Mouse (Mus musculus) lung, embryonic 14.5 days (tissue): Measurements from ENCODE around the gene Zfp952. TPM values are rescaled to one million over a fixed set of nuclear protein-coding genes. Genes with fewer than 3 reads are reported as not detected.

Source experiments
- ATAC-seq: fragments of 200-750 bp; cut with Nextera tagmentation; 2 replicates; pipeline ENCODE4 v1.8.0; 2017; ENCODE audit warnings: mild to moderate bottlenecking, moderate TSS enrichment, moderate library complexity; ENCODE audit not compliant: insufficient read depth
- DNase-seq: peaks from one replicate; pipeline ENCODE4 v3.0.0-alpha.2; 2015
- H3K27ac ChIP-seq: fragments of 300-500 bp; sonication (generic); 2 replicates; pipeline ENCODE4 v1.5.1; 2014; ENCODE audit warnings: low read depth, mild to moderate bottlenecking, moderate library complexity
- H3K27me3 ChIP-seq: fragments of 300-500 bp; sonication (generic); 2 replicates; pipeline ENCODE4 v1.6.1; 2014; ENCODE audit warnings: low read length, control low read depth; ENCODE audit not compliant: insufficient read depth
- H3K36me3 ChIP-seq: fragments of 300-500 bp; sonication (generic); 2 replicates; pipeline ENCODE4 v1.6.1; 2014; ENCODE audit warnings: control low read depth; ENCODE audit not compliant: insufficient read depth
- H3K4me1 ChIP-seq: fragments of 300-500 bp; sonication (generic); 2 replicates; pipeline ENCODE4 v1.6.1; 2014; ENCODE audit warnings: antibody characterized with exemption, control low read depth; ENCODE audit not compliant: insufficient read depth
- H3K4me2 ChIP-seq: fragments of 300-500 bp; sonication (generic); 2 replicates; pipeline ENCODE4 v1.6.1; 2014; ENCODE audit warnings: mild to moderate bottlenecking
- H3K4me3 ChIP-seq: fragments of 300-500 bp; sonication (generic); 2 replicates; pipeline ENCODE4 v1.5.1; 2014; ENCODE audit warnings: low read depth, low read length
- H3K9ac ChIP-seq: fragments of 300-500 bp; sonication (generic); 2 replicates; pipeline ENCODE4 v1.6.1; 2014
- H3K9me3 ChIP-seq: fragments of 300-500 bp; sonication (generic); 2 replicates; pipeline ENCODE4 v1.6.1; 2016; ENCODE audit warnings: low read depth, low read length, control low read depth
- CTCF ChIP-seq: IDR thresholded peaks from 2 replicates; pipeline ENCODE4 v1.5.1; 2016; ENCODE audit warnings: antibody characterized with exemption, low read depth
- WGBS: fragments of 180-500 bp; shearing (Covaris S2); extraction: QIAGEN DNeasy Blood & Tissue Kit; methylation state at CpG from one replicate; pipeline ENCODE4 v1.1.7; 2014; 5-methylcytosine and 5-hydroxymethylcytosine counted together
- polyA plus RNA-seq: library from polyadenylated mRNA; unstranded; fragments of >200 nt; fragmentation: Nextera tagmentation; extraction: Ambion mirVana; gene quantifications from 2 replicates; pipeline ENCODE4 v1.2.1, GENCODE M21; 2014

The Zfp952 gene
- polyA plus RNA-seq, 1 experiment from 2014 or later, result 14.5 TPM

- H3K9me3 ChIP-seq, result no peaks in the 10 kb centered on the region
- H3K4me1 ChIP-seq, result 0 out of 2 replicates have a peak, but pooled peaks cover 4% of the 10 kb centered on the region
- H3K36me3 ChIP-seq, result no peaks in the 10 kb centered on the region
- H3K4me3 ChIP-seq, result no peak overlapping the region
- no peak overlapping the region for H3K27ac ChIP-seq
- WGBS, result 77% methylated on average over 11 of the region's 11 CpGs
- TF ChIP-seq CTCF, result no peak
- H3K27me3 ChIP-seq, result no peaks in the 10 kb centered on the region
- ATAC-seq (no peak), DNase-seq (no peak)
- H3K4me2 ChIP-seq, result no peak overlapping the region
- no peak overlapping the region for H3K9ac ChIP-seq
Measured at GRCm38 (mm10) chr17:32951006-32951405, 41.9 kb upstream of the Zfp952 start.

- Histone ChIP-seq H3K4me3 (no peak overlapping the region), H3K27ac (no peak overlapping the region), H3K36me3 (no peaks in the 10 kb centered on the region), H3K4me2 (no peak overlapping the region), H3K4me1 (0 out of 2 replicates have a peak, but pooled peaks cover 4% of the 10 kb centered on the region), H3K27me3 (no peaks in the 10 kb centered on the region), H3K9ac (no peak overlapping the region), H3K9me3 (no peaks in the 10 kb centered on the region)
- WGBS, result 38% methylated on average over 16 of the region's 16 CpGs
- no peak for ATAC-seq
- DNase-seq, result peak; percentile 87
- peak; percentile 80 for TF ChIP-seq CTCF
Measured at GRCm38 (mm10) chr17:32951441-32951840, 41.5 kb upstream of the Zfp952 start.

- DNase-seq (no peak), ATAC-seq (peak; percentile 59)
- Histone ChIP-seq H3K4me3 (peak overlapping the region; percentile 80), H3K4me2 (peak overlapping the region; percentile 84), H3K27me3 (no peaks in the 10 kb centered on the region), H3K36me3 (no peaks in the 10 kb centered on the region), H3K27ac (peak overlapping the region; percentile 93), H3K4me1 (peaks cover 15% of the 10 kb centered on the region), H3K9me3 (no peaks in the 10 kb centered on the region), H3K9ac (peak overlapping the region; percentile 76)
- TF ChIP-seq CTCF, result no peak
- WGBS, result under 1% methylated on average over 14 of the region's 14 CpGs
Measured at GRCm38 (mm10) chr17:32965253-32965622, 27.7 kb upstream of the Zfp952 start.

- H3K4me2 ChIP-seq, result peak within 1 kb of the TSS; percentile 84
- H3K27ac ChIP-seq, result peak within 1 kb of the TSS; percentile 93
- H3K9ac ChIP-seq, result peak within 1 kb of the TSS; percentile 76
- TF ChIP-seq CTCF, result no peak
- no peaks in the 10 kb centered on the region for H3K36me3 ChIP-seq
- under 1% methylated on average over 33 of the region's 33 CpGs for WGBS
- DNase-seq (peak; percentile 97), ATAC-seq (peak; percentile 100)
- no peaks in the 10 kb centered on the region for H3K9me3 ChIP-seq
- peak within 1 kb of the TSS; percentile 80 for H3K4me3 ChIP-seq
- no peaks in the 10 kb centered on the region for H3K27me3 ChIP-seq
- H3K4me1 ChIP-seq, result peaks cover 15% of the 10 kb centered on the region
Measured at GRCm38 (mm10) chr17:32965623-32966290, 27.2 kb upstream of the Zfp952 start, which contains the start of gene Zfp472. TSS of gene Zfp472 (plus strand) at chr17:32965814.

- H3K4me3 ChIP-seq, result no peak overlapping the region
- no peak overlapping the region for H3K9ac ChIP-seq
- no peak for DNase-seq
- TF ChIP-seq CTCF, result no peak
- no peak overlapping the region for H3K4me2 ChIP-seq
- no peaks in the 10 kb centered on the region for H3K9me3 ChIP-seq
- H3K27me3 ChIP-seq, result no peaks in the 10 kb centered on the region
- no peaks in the 10 kb centered on the region for H3K4me1 ChIP-seq
- H3K36me3 ChIP-seq, result peaks cover 35% of the 10 kb centered on the region
- 64% methylated on average over 4 of the region's 4 CpGs for WGBS
- ATAC-seq, result no peak
- H3K27ac ChIP-seq, result no peak overlapping the region
Measured at GRCm38 (mm10) chr17:32981361-32981760, 11.6 kb upstream of the Zfp952 start.

GRCm38 (mm10) chr17:32986301-32986700 lies 6.6 kb upstream of the Zfp952 start:
- 68% methylated on average over 4 of the region's 4 CpGs for WGBS
- no peak for TF ChIP-seq CTCF
- no peak for ATAC-seq
- H3K27ac ChIP-seq, result no peak overlapping the region
- no peak for DNase-seq
- no peak overlapping the region for H3K9ac ChIP-seq
- no peak overlapping the region for H3K4me2 ChIP-seq
- no peaks in the 10 kb centered on the region for H3K9me3 ChIP-seq
- H3K36me3 ChIP-seq, result no peaks in the 10 kb centered on the region
- no peaks in the 10 kb centered on the region for H3K4me1 ChIP-seq
- no peaks in the 10 kb centered on the region for H3K27me3 ChIP-seq
- no peak overlapping the region for H3K4me3 ChIP-seq

- Histone ChIP-seq H3K4me3 (peak overlapping the region; percentile 80; the same call in 1 of the 2 replicates), H3K9ac (no peak overlapping the region), H3K4me2 (peak overlapping the region; percentile 82), H3K36me3 (peaks cover 8% of the 10 kb centered on the region), H3K9me3 (no peaks in the 10 kb centered on the region), H3K27me3 (no peaks in the 10 kb centered on the region), H3K27ac (no peak overlapping the region), H3K4me1 (no peaks in the 10 kb centered on the region)
- TF ChIP-seq CTCF, result peak; percentile 23; the same call in 1 of the 2 replicates
- WGBS, result 65% methylated on average over 12 of the region's 12 CpGs
- DNase-seq (peak; percentile 52), ATAC-seq (no peak)
Measured at GRCm38 (mm10) chr17:32991965-32992698, 797 bp upstream of the Zfp952 start.
